30 mouse cellular contexts compared by ENCODE assay signal in genomic region chr7:126959780-126960179, GRCm38 (mm10). TPM values are rescaled to one million over a fixed set of nuclear protein-coding genes. Genes with fewer than 3 reads are reported as not detected.
DNase-seq lines count a peak whose midpoint lies in the region; ATAC-seq and TF ChIP-seq lines count a peak whose summit lies in the region.
"Had no signal": no experiment of that assay in that cellular context is flagged by ENCODE, and none has a peak within 500 bp of the region (broad histone marks: within the 10 kb centered on the region; RNA-seq: fewer than 3 reads in every experiment).

No protein-coding gene starts in this region.

- DNase-seq in gastrocnemius, adult 2 months = peak; percentile 10
- no peak for DNase-seq in gastrocnemius, postnatal 25 days
- DNase-seq in A20 (ENCODE audit: low read depth, low spot score) (peak; percentile 11), R1 (ENCODE audit: low read depth, low spot score) (peak; percentile 16)
- no peak for DNase-seq in adrenal gland, postnatal 4 days (ENCODE audit: low spot score in 2 of 2)
- no peak for DNase-seq in stomach, postnatal 0 days (ENCODE audit: low spot score)
- no peak for DNase-seq in left cerebral cortex, adult 2 months (ENCODE audit: extremely low spot score in 1 of 2, low spot score in 2 of 2)
- DNase-seq: adrenal gland, postnatal 10 days; adrenal gland, postnatal 36 days; B cell, adult 2 months; cerebellum, adult 11 months; cerebellum, adult 8-10 months; cerebellum, postnatal 10 days; cerebellum, postnatal 36 days; gastrocnemius, postnatal 10 days; heart, adult 18-20 months; heart, postnatal 10 days; heart, postnatal 36 days had no signal

- intact Hi-C loops in gastrocnemius, adult 2 months (cut with DNase I) = no loop called here
- intact Hi-C loops in left cerebral cortex, adult 2 months (cut with DNase I) = loop anchor here (10.0 kb wide), 1 partner anchor 135 kb away; no protein-coding TSS in a partner anchor

- no peaks in the 10 kb centered on the region for H3K9me3 ChIP-seq in stomach, postnatal 0 days (ENCODE audit: control insufficient read depth, low read length)
- H3K9me3 ChIP-seq: embryonic facial prominence, embryonic 12.5 days; embryonic facial prominence, embryonic 15.5 days; G1E; heart, embryonic 12.5 days; heart, embryonic 15.5 days; hindbrain, embryonic 10.5 days; hindbrain, embryonic 13.5 days; intestine, embryonic 15.5 days had no signal

- H3K4me2 ChIP-seq in stomach, postnatal 0 days (replicated peaks; ENCODE audit: low read depth) = no peak overlapping the region
- H3K4me2 ChIP-seq: embryonic facial prominence, embryonic 12.5 days; embryonic facial prominence, embryonic 15.5 days; heart, embryonic 12.5 days; heart, embryonic 15.5 days; hindbrain, embryonic 13.5 days; intestine, embryonic 15.5 days had no signal

- ATAC-seq in megakaryocyte, adult 5-6 weeks (ENCODE audit: poor library complexity, severe bottlenecking) = peak; percentile 33
- no peak for ATAC-seq in stomach, postnatal 0 days (ENCODE audit: low FRiP score, low TSS enrichment)
- ATAC-seq: forebrain, embryonic 14.5 days; hindbrain, embryonic 16.5 days; intestine, embryonic 15.5 days had no signal

- no peaks in the 10 kb centered on the region for H3K4me1 ChIP-seq in stomach, postnatal 0 days (replicated peaks; ENCODE audit: control insufficient read depth, insufficient read depth)
- H3K4me1 ChIP-seq: embryonic facial prominence, embryonic 12.5 days; embryonic facial prominence, embryonic 15.5 days; heart, embryonic 12.5 days; hindbrain, embryonic 13.5 days; intestine, embryonic 15.5 days had no signal

- TF ChIP-seq CTCF in gastrocnemius, adult 2 months (IDR thresholded peaks at IDR 0.05) = no peak
- no peak for TF ChIP-seq CTCF in stomach, postnatal 0 days (IDR thresholded peaks at IDR 0.05; ENCODE audit: low read depth)
- no peak for TF ChIP-seq CTCF in left cerebral cortex, adult 2 months (IDR thresholded peaks at IDR 0.05)

- H3K4me3 ChIP-seq in gastrocnemius, adult 2 months = no peak overlapping the region
- H3K4me3 ChIP-seq in stomach, postnatal 0 days (ENCODE audit: low read depth, low read length) = no peak overlapping the region
- H3K4me3 ChIP-seq in left cerebral cortex, adult 2 months = no peak overlapping the region
- H3K4me3 ChIP-seq: embryonic facial prominence, embryonic 12.5 days; embryonic facial prominence, embryonic 15.5 days; heart, embryonic 12.5 days; heart, embryonic 15.5 days; hindbrain, embryonic 10.5 days; hindbrain, embryonic 13.5 days; intestine, embryonic 15.5 days had no signal

- no peaks in the 10 kb centered on the region for H3K27me3 ChIP-seq in stomach, postnatal 0 days (ENCODE audit: control insufficient read depth, insufficient read depth, low read length)
- H3K27me3 ChIP-seq: CH12.LX had no signal

- 52% methylated on average over 9 of the region's 9 CpGs for WGBS in stomach, postnatal 0 days

- no peak for TF ChIP-seq EP300 in stomach, postnatal 0 days (optimal IDR thresholded peaks at IDR 0.05)

- no peaks in the 10 kb centered on the region for H3K36me3 ChIP-seq in stomach, postnatal 0 days (ENCODE audit: control insufficient read depth, insufficient read depth, low read length)
- H3K36me3 ChIP-seq: embryonic facial prominence, embryonic 12.5 days; embryonic facial prominence, embryonic 15.5 days; G1E; heart, embryonic 12.5 days; heart, embryonic 15.5 days; intestine, embryonic 15.5 days had no signal

- no peak overlapping the region for H3K9ac ChIP-seq in stomach, postnatal 0 days (ENCODE audit: low read length)
- H3K9ac ChIP-seq: embryonic facial prominence, embryonic 12.5 days; embryonic facial prominence, embryonic 15.5 days; heart, embryonic 12.5 days; heart, embryonic 15.5 days; hindbrain, embryonic 13.5 days; intestine, embryonic 15.5 days had no signal

- H3K27ac ChIP-seq in gastrocnemius, adult 2 months = no peak overlapping the region
- H3K27ac ChIP-seq in stomach, postnatal 0 days (replicated peaks) = no peak overlapping the region
- H3K27ac ChIP-seq in left cerebral cortex, adult 2 months = no peak overlapping the region
- H3K27ac ChIP-seq: embryonic facial prominence, embryonic 12.5 days; embryonic facial prominence, embryonic 15.5 days; heart, embryonic 15.5 days; hindbrain, embryonic 10.5 days; hindbrain, embryonic 13.5 days; intestine, embryonic 15.5 days had no signal

RNA-seq across cellular contexts. Expression of gene Sez6l2, which starts 9.4 kb away (rescaled TPM):
- total RNA-seq in gastrocnemius, adult 2 months (2021) = 1 to 10 TPM; 1.1 to 1.4 TPM
- total RNA-seq in gastrocnemius, postnatal 25 days (2021) = 1 to 10 TPM; 1.6 to 1.7 TPM
- 2.9 TPM in 1 of 2 replicates, not detected in the other for total RNA-seq in megakaryocyte, adult 5-6 weeks (2015)
- 0.16 and 0.33 TPM in 2 replicates for total RNA-seq in megakaryocyte, adult 5-6 weeks (2017)
- total RNA-seq in adrenal gland, postnatal 4 days (2021) = 10 to 100 TPM; 97.6 to 97.9 TPM
- 1.5 and 1.6 TPM in 2 replicates for polyA plus RNA-seq in stomach, postnatal 0 days (2015; fragmentation: Nextera tagmentation; extraction: Ambion mirVana)
- total RNA-seq in left cerebral cortex, adult 2 months (2021) = 100 to 1,000 TPM; 421 to 427 TPM

RNA-seq across cellular contexts. Expression of gene Asphd1, which starts 10.4 kb away (rescaled TPM):
- not detected for total RNA-seq in gastrocnemius, adult 2 months (2021)
- not detected for total RNA-seq in gastrocnemius, postnatal 25 days (2021)
- total RNA-seq in megakaryocyte, adult 5-6 weeks (2015) = not detected in 2 replicates
- not detected in 2 replicates for total RNA-seq in megakaryocyte, adult 5-6 weeks (2017)
- total RNA-seq in adrenal gland, postnatal 4 days (2021) = 1 to 10 TPM; 3.0 to 3.7 TPM
- polyA plus RNA-seq in stomach, postnatal 0 days (2015; fragmentation: Nextera tagmentation; extraction: Ambion mirVana) = 0.28 and 0.40 TPM in 2 replicates
- total RNA-seq in left cerebral cortex, adult 2 months (2021) = 10 to 100 TPM; 51.4 to 55.8 TPM
- total RNA-seq: G1E; heart, adult 18-20 months; heart, postnatal 10 days; heart, postnatal 36 days had no signal
- polyA plus RNA-seq: G1E; heart, embryonic 12.5 days had no signal

RNA-seq across cellular contexts. Expression of gene Cdipt, which starts 15.9 kb away (rescaled TPM):
- 10 to 100 TPM; 29.3 to 41.0 TPM for total RNA-seq in gastrocnemius, adult 2 months (2021)
- total RNA-seq in gastrocnemius, postnatal 25 days (2021) = 10 to 100 TPM; 30.5 to 31.2 TPM
- 46.1 and 48.5 TPM in 2 replicates for total RNA-seq in megakaryocyte, adult 5-6 weeks (2015)
- total RNA-seq in megakaryocyte, adult 5-6 weeks (2017) = 49.4 and 56.7 TPM in 2 replicates
- total RNA-seq in adrenal gland, postnatal 4 days (2021) = 10 to 100 TPM; 86.8 to 91.0 TPM
- polyA plus RNA-seq in stomach, postnatal 0 days (2015; fragmentation: Nextera tagmentation; extraction: Ambion mirVana) = 79.3 and 80.4 TPM in 2 replicates
- 100 to 1,000 TPM; 181 to 186 TPM for total RNA-seq in left cerebral cortex, adult 2 months (2021)

RNA-seq across cellular contexts. Expression of gene Cdiptos, which starts 16.1 kb away (rescaled TPM):
- total RNA-seq in gastrocnemius, adult 2 months (2021) = under 1 TPM in 1 of 2 experiments, not detected in 1; 0.47 TPM
- total RNA-seq in gastrocnemius, postnatal 25 days (2021) = not detected
- 4.9 and 6.6 TPM in 2 replicates for total RNA-seq in megakaryocyte, adult 5-6 weeks (2015)
- total RNA-seq in megakaryocyte, adult 5-6 weeks (2017) = 0.73 and 3.3 TPM in 2 replicates
- total RNA-seq in adrenal gland, postnatal 4 days (2021) = 1 to 10 TPM; 1.9 to 2.5 TPM
- 1.5 and 1.7 TPM in 2 replicates for polyA plus RNA-seq in stomach, postnatal 0 days (2015; fragmentation: Nextera tagmentation; extraction: Ambion mirVana)
- total RNA-seq in left cerebral cortex, adult 2 months (2021) = under 1 TPM in 1 of 2 experiments, not detected in 1; 0.52 TPM

RNA-seq across cellular contexts. Expression of gene Kctd13, which starts 31.1 kb away (rescaled TPM):
- 1 to 10 TPM; 2.5 to 2.9 TPM for total RNA-seq in gastrocnemius, adult 2 months (2021)
- 1 to 10 TPM; 1.8 to 2.2 TPM for total RNA-seq in gastrocnemius, postnatal 25 days (2021)
- total RNA-seq in megakaryocyte, adult 5-6 weeks (2015) = 7.3 and 12.0 TPM in 2 replicates
- 10.9 and 19.0 TPM in 2 replicates for total RNA-seq in megakaryocyte, adult 5-6 weeks (2017)
- 10 to 100 TPM; 27.3 to 28.5 TPM for total RNA-seq in adrenal gland, postnatal 4 days (2021)
- polyA plus RNA-seq in stomach, postnatal 0 days (2015; fragmentation: Nextera tagmentation; extraction: Ambion mirVana) = 9.7 and 10.2 TPM in 2 replicates
- total RNA-seq in left cerebral cortex, adult 2 months (2021) = 100 to 1,000 TPM; 135 to 146 TPM

Comparison
In these comparisons a context has a peak if more than half of its experiments do, and no peak if none do; other contexts are left out.
1. DNase-seq: peak in gastrocnemius, adult 2 months (single experiment), A20 (single experiment) and R1 (single experiment); none in gastrocnemius, postnatal 25 days (single experiment), adrenal gland, postnatal 4 days (0 of 2), stomach, postnatal 0 days (single experiment) and left cerebral cortex, adult 2 months (0 of 2).
2. RNA of gene Sez6l2, which starts 9.4 kb away (total RNA-seq): 421 to 427 TPM in left cerebral cortex, adult 2 months and 97.6 to 97.9 TPM in adrenal gland, postnatal 4 days; 0.16 to 2.9 TPM in megakaryocyte, adult 5-6 weeks, 1.6 to 1.7 TPM in gastrocnemius, postnatal 25 days and 1.1 to 1.4 TPM in gastrocnemius, adult 2 months; every median in the first group is over 10 times any median in the second.
3. RNA of gene Asphd1, which starts 10.4 kb away (total RNA-seq): 51.4 to 55.8 TPM in left cerebral cortex, adult 2 months; 3.0 to 3.7 TPM in adrenal gland, postnatal 4 days, not detected in gastrocnemius, adult 2 months, not detected in gastrocnemius, postnatal 25 days and not detected in megakaryocyte, adult 5-6 weeks; every median in the first group is over 10 times any median in the second.